Mouse (Mus musculus) liver, embryonic 16.5 days (tissue): ENCODE data around the gene Armc8. TPM values are rescaled to one million over a fixed set of nuclear protein-coding genes. Genes with fewer than 3 reads are reported as not detected.
"Not testable (repeated sequence)": the region's sequence is repeated elsewhere in the genome, so short reads cannot be mapped to it uniquely, and the experiment has no call there.

ENCODE experiments used
- ATAC-seq: fragments of 200-750 bp; cut with Nextera tagmentation; 2 replicates; pipeline ENCODE4 v1.8.0; 2017; ENCODE audit warnings: low read depth, mild to moderate bottlenecking, moderate number of reproducible peaks, moderate library complexity
- H3K27ac ChIP-seq: fragments of 300-500 bp; sonication (generic); 2 replicates; pipeline ENCODE4 v1.5.1; 2014; ENCODE audit warnings: mild to moderate bottlenecking, low read length
- H3K27me3 ChIP-seq: fragments of 300-500 bp; sonication (generic); 2 replicates; pipeline ENCODE4 v1.6.1; 2014; ENCODE audit warnings: low read depth, low read length, mixed read lengths; ENCODE audit not compliant: control insufficient read depth, insufficient read depth
- H3K36me3 ChIP-seq: fragments of 300-500 bp; sonication (generic); 2 replicates; pipeline ENCODE4 v1.6.1; 2014; ENCODE audit warnings: mild to moderate bottlenecking; ENCODE audit not compliant: control insufficient read depth, insufficient read depth
- H3K4me1 ChIP-seq: fragments of 300-500 bp; sonication (generic); 2 replicates; pipeline ENCODE4 v1.6.1; 2014; ENCODE audit warnings: low read depth, low read length, mixed read lengths; ENCODE audit not compliant: control insufficient read depth
- H3K4me2 ChIP-seq: fragments of 300-500 bp; sonication (generic); 2 replicates; pipeline ENCODE4 v1.6.1; 2014; ENCODE audit warnings: low read depth, low read length, mixed read lengths
- H3K4me3 ChIP-seq: fragments of 300-500 bp; sonication (generic); 2 replicates; pipeline ENCODE4 v1.5.1; 2014; ENCODE audit warnings: low read depth, mild to moderate bottlenecking, low read length
- H3K9ac ChIP-seq: fragments of 300-500 bp; sonication (generic); 2 replicates; pipeline ENCODE4 v1.6.1; 2014; ENCODE audit warnings: low read depth, low read length
- H3K9me3 ChIP-seq: fragments of 300-500 bp; sonication (generic); replicated peaks from 2 replicates; pipeline ENCODE4 v1.6.1; 2016; ENCODE audit warnings: low read length; ENCODE audit not compliant: control insufficient read depth
- WGBS: fragments of 180-500 bp; shearing (Covaris S2); extraction: QIAGEN DNeasy Blood & Tissue Kit; methylation state at CpG from one replicate; pipeline ENCODE4 v1.1.7; 2014; ENCODE audit not compliant: insufficient replicate concordance; 5-methylcytosine and 5-hydroxymethylcytosine counted together
- polyA plus RNA-seq: library from polyadenylated mRNA; unstranded; fragments of >200 nt; fragmentation: Nextera tagmentation; extraction: Ambion mirVana; gene quantifications from 2 replicates; pipeline ENCODE4 v1.2.1, GENCODE M21; 2015

Gene Armc8
- polyA plus RNA-seq, result 8.3 and 8.9 TPM in 2 replicates

GRCm38 (mm10) chr9:99568347-99569070 lies at the start of gene Armc8:
Gene Armc8, minus strand, starts transcription at chr9:99568899.
- peak within 1 kb of the TSS; percentile 91 for H3K9ac ChIP-seq
- no peaks in the 10 kb centered on the region for H3K36me3 ChIP-seq
- H3K4me1 ChIP-seq, result peaks cover 7% of the 10 kb centered on the region
- under 1% methylated on average over 69 of the region's 70 CpGs for WGBS
- H3K27me3 ChIP-seq, result no peaks in the 10 kb centered on the region
- H3K27ac ChIP-seq, result peak within 1 kb of the TSS; percentile 96
- H3K4me2 ChIP-seq, result peak within 1 kb of the TSS; percentile 81
- H3K9me3 ChIP-seq, result no peaks in the 10 kb centered on the region
- ATAC-seq, result peak; percentile 92
- H3K4me3 ChIP-seq, result peak within 1 kb of the TSS; percentile 94

GRCm38 (mm10) chr9:99612202-99612601 lies 43.5 kb upstream of the Armc8 start, which contains the start of gene A4gnt:
Gene A4gnt, plus strand, starts transcription at chr9:99612502.
- H3K9me3 ChIP-seq, result no peaks in the 10 kb centered on the region
- H3K27ac ChIP-seq, result no peak within 1 kb of the TSS
- no peaks in the 10 kb centered on the region for H3K4me1 ChIP-seq
- H3K4me2 ChIP-seq, result no peak within 1 kb of the TSS
- no peak within 1 kb of the TSS for H3K4me3 ChIP-seq
- no peaks in the 10 kb centered on the region for H3K36me3 ChIP-seq
- no peak for ATAC-seq
- H3K27me3 ChIP-seq, result no peaks in the 10 kb centered on the region
- H3K9ac ChIP-seq, result no peak within 1 kb of the TSS
- WGBS, result 16% methylated on average over 2 of the region's 2 CpGs

GRCm38 (mm10) chr9:99603566-99603965 lies 34.9 kb upstream of the Armc8 start:
- Histone ChIP-seq H3K27me3 (no peaks in the 10 kb centered on the region; the same call in 1 of the 2 replicates), H3K4me1 (no peaks in the 10 kb centered on the region), H3K36me3 (no peaks in the 10 kb centered on the region), H3K9ac (no peak overlapping the region), H3K4me3 (no peak overlapping the region), H3K4me2 (no peak overlapping the region), H3K9me3 (no peaks in the 10 kb centered on the region), H3K27ac (no peak overlapping the region)
- ATAC-seq, result no peak
- 47% methylated on average over 2 of the region's 2 CpGs for WGBS

GRCm38 (mm10) chr9:99599127-99599526 lies 30.4 kb upstream of the Armc8 start:
- H3K9me3 ChIP-seq, H3K9ac ChIP-seq, H3K4me3 ChIP-seq, H3K27ac ChIP-seq, H3K4me2 ChIP-seq, H3K27me3 ChIP-seq, ATAC-seq, H3K36me3 ChIP-seq, H3K4me1 ChIP-seq: not testable (repeated sequence)
- 67% methylated on average over 6 of the region's 6 CpGs for WGBS

- no peak for ATAC-seq
- no peaks in the 10 kb centered on the region for H3K9me3 ChIP-seq
- no peak overlapping the region for H3K4me2 ChIP-seq
- 41% methylated on average over 8 of the region's 8 CpGs for WGBS
- H3K4me3 ChIP-seq, result no peak overlapping the region
- H3K27me3 ChIP-seq, result no peaks in the 10 kb centered on the region
- no peaks in the 10 kb centered on the region for H3K36me3 ChIP-seq
- no peak overlapping the region for H3K9ac ChIP-seq
- no peak overlapping the region for H3K27ac ChIP-seq
- no peaks in the 10 kb centered on the region for H3K4me1 ChIP-seq
Measured at GRCm38 (mm10) chr9:99591144-99591543, 22.4 kb upstream of the Armc8 start.

GRCm38 (mm10) chr9:99587505-99588202 lies 19.0 kb upstream of the Armc8 start:
- Histone ChIP-seq H3K4me1 (no peaks in the 10 kb centered on the region), H3K9me3 (no peaks in the 10 kb centered on the region), H3K36me3 (peaks cover 15% of the 10 kb centered on the region)

GRCm38 (mm10) chr9:99580655-99581054 lies 12.0 kb upstream of the Armc8 start:
- no peaks in the 10 kb centered on the region for H3K27me3 ChIP-seq
- no peak overlapping the region for H3K9ac ChIP-seq
- no peak for ATAC-seq
- H3K9me3 ChIP-seq, result no peaks in the 10 kb centered on the region
- peaks cover 7% of the 10 kb centered on the region for H3K4me1 ChIP-seq
- H3K27ac ChIP-seq, result no peak overlapping the region
- 47% methylated on average over 2 of the region's 2 CpGs for WGBS
- peaks cover 28% of the 10 kb centered on the region for H3K36me3 ChIP-seq
- no peak overlapping the region for H3K4me3 ChIP-seq
- H3K4me2 ChIP-seq, result no peak overlapping the region

More at GRCm38 (mm10) chr9:99587505-99588202, 19.0 kb upstream of the Armc8 start:
- H3K4me2 ChIP-seq, result no peak overlapping the region
- H3K27ac ChIP-seq, result no peak overlapping the region
- H3K9ac ChIP-seq, result no peak overlapping the region
- H3K27me3 ChIP-seq, result no peaks in the 10 kb centered on the region
- 22% methylated on average over 8 of the region's 8 CpGs for WGBS
- no peak for ATAC-seq
- no peak overlapping the region for H3K4me3 ChIP-seq

- peak; percentile 96 for ATAC-seq
- Histone ChIP-seq H3K9ac (peak within 1 kb of the TSS; percentile 94), H3K27ac (peak within 1 kb of the TSS; percentile 84), H3K36me3 (peaks cover 3% of the 10 kb centered on the region; the same call in 1 of the 2 replicates), H3K9me3 (no peaks in the 10 kb centered on the region), H3K4me1 (peaks cover 9% of the 10 kb centered on the region), H3K27me3 (no peaks in the 10 kb centered on the region), H3K4me2 (peak within 1 kb of the TSS; percentile 77), H3K4me3 (peak within 1 kb of the TSS; percentile 92)
- WGBS, result under 1% methylated on average over 57 of the region's 57 CpGs
Measured at GRCm38 (mm10) chr9:99575677-99576480, 7.2 kb upstream of the Armc8 start, which contains the start of gene Dbr1. Gene Dbr1, plus strand, starts transcription at chr9:99575799.
